Mouse (Mus musculus) testis, adult 2 months (tissue): ENCODE data around the gene Pax5.

Experiments
- CTCF ChIP-seq: fragments of 200-500 bp; IDR thresholded peaks from 2 replicates; pipeline ENCODE4 v1.5.1; 2012; ENCODE audit warnings: low read depth, mild to moderate bottlenecking, inconsistent platforms, low read length, moderate library complexity; ENCODE audit not compliant: control insufficient read depth, insufficient read depth, insufficient replicate concordance
- POLR2A ChIP-seq: fragments of 200-500 bp; IDR thresholded peaks from 2 replicates; pipeline ENCODE4 v1.6.1; 2012; ENCODE audit warnings: low read depth, mild to moderate bottlenecking, inconsistent platforms, low read length, moderate library complexity; ENCODE audit not compliant: control insufficient read depth

DNA sequence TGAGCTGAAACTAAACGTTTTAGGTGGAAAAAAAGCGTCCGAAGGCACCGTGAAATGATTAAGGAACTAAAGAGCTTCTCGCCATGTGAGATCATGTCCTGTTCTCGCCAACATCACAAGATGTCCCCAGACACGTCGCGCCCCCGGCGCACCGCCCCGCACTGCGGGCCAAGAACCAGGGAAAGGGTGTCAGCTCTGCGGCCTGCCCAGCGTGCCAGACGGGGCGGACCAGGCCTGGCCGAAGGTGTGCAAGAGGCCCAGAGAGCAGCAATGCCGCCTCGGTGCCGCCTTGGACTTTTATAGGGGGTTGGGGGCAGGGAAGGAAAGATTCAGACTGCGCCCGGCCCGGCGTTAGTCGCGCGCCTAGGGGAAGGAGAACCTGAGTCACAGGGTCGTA, 412 bp upstream of the Pax5 start:
- TF ChIP-seq CTCF (no peak), POLR2A (no peak)
